ENCODE assay signal across 20 mouse cellular contexts in the genomic region with DNA sequence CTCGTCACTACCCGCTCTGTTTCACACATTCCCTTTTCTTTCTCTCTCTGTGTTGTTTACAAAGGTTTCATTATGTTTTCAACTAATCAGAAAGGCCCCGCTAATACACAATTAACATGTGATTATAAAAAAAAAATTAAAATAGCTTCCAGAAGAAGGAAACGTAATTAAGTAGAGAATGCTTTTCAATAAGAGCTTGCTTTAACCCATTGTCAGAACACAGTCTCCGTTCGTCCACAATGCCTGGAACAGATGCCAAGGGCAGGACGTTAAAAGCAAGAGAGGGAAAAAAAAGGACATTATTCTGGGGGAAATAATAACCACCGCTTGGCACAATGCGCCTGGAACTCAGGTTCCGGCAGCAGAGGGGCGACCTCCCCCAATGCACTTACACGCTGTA.
DNase-seq lines count a peak whose midpoint lies in the region; ATAC-seq lines count a peak whose summit lies in the region.
"Had no signal": no experiment of that assay in that cellular context is flagged by ENCODE, and none has a peak within 500 bp of the region (broad histone marks: within the 10 kb centered on the region; RNA-seq: fewer than 3 reads in every experiment).

No protein-coding gene starts in this region.

- WGBS in hindbrain, embryonic 10.5 days: 68% methylated on average over 12 of the region's 12 CpGs
- 33% methylated on average over 12 of the region's 12 CpGs for WGBS in hindbrain, embryonic 16.5 days
- WGBS in neural tube, embryonic 13.5 days: 39% methylated on average over 12 of the region's 12 CpGs
- 30% methylated on average over 12 of the region's 12 CpGs for WGBS in neural tube, embryonic 15.5 days
- WGBS in forebrain, embryonic 14.5 days: 5% methylated on average over 12 of the region's 12 CpGs
- 34% methylated on average over 12 of the region's 12 CpGs for WGBS in midbrain, embryonic 16.5 days

- H3K9ac ChIP-seq in hindbrain, embryonic 16.5 days (ENCODE audit: low read depth, low read length): no peak overlapping the region
- no peak overlapping the region for H3K9ac ChIP-seq in neural tube, embryonic 13.5 days
- H3K9ac ChIP-seq in neural tube, embryonic 15.5 days (replicated peaks): no peak overlapping the region
- peak overlapping the region; percentile 35; the same call in 1 of the 2 replicates for H3K9ac ChIP-seq in forebrain, embryonic 14.5 days (ENCODE audit: low read length)
- H3K9ac ChIP-seq in midbrain, embryonic 16.5 days (ENCODE audit: low read depth, low read length): no peak overlapping the region
- H3K9ac ChIP-seq: heart, embryonic 15.5 days; neural tube, embryonic 12.5 days had no signal

- peaks cover 75% of the 10 kb centered on the region for H3K4me1 ChIP-seq in hindbrain, embryonic 10.5 days (replicated peaks)
- peaks cover 55% of the 10 kb centered on the region for H3K4me1 ChIP-seq in hindbrain, embryonic 16.5 days (ENCODE audit: control insufficient read depth, insufficient read depth, low read depth, low read length)
- H3K4me1 ChIP-seq in neural tube, embryonic 13.5 days (replicated peaks): peaks cover 100% of the 10 kb centered on the region
- peaks cover 86% of the 10 kb centered on the region for H3K4me1 ChIP-seq in neural tube, embryonic 15.5 days
- peaks cover 92% of the 10 kb centered on the region for H3K4me1 ChIP-seq in forebrain, embryonic 14.5 days (ENCODE audit: control insufficient read depth, insufficient read depth, low read length)
- peaks cover 71% of the 10 kb centered on the region for H3K4me1 ChIP-seq in midbrain, embryonic 16.5 days (ENCODE audit: control insufficient read depth, insufficient read depth, low read length)

- H3K36me3 ChIP-seq in hindbrain, embryonic 10.5 days: no peaks in the 10 kb centered on the region
- H3K36me3 ChIP-seq in hindbrain, embryonic 16.5 days (ENCODE audit: control insufficient read depth, insufficient read depth, low read length): no peaks in the 10 kb centered on the region
- no peaks in the 10 kb centered on the region for H3K36me3 ChIP-seq in neural tube, embryonic 13.5 days
- no peaks in the 10 kb centered on the region for H3K36me3 ChIP-seq in neural tube, embryonic 15.5 days
- H3K36me3 ChIP-seq in forebrain, embryonic 14.5 days (ENCODE audit: control insufficient read depth, insufficient read depth, low read length): no peaks in the 10 kb centered on the region
- no peaks in the 10 kb centered on the region for H3K36me3 ChIP-seq in midbrain, embryonic 16.5 days (ENCODE audit: control insufficient read depth, insufficient read depth, low read length)
- H3K36me3 ChIP-seq: heart, embryonic 15.5 days; neural tube, embryonic 12.5 days had no signal

- H3K4me2 ChIP-seq in hindbrain, embryonic 16.5 days (ENCODE audit: low read length): no peak overlapping the region
- no peak overlapping the region for H3K4me2 ChIP-seq in neural tube, embryonic 13.5 days
- no peak overlapping the region for H3K4me2 ChIP-seq in neural tube, embryonic 15.5 days
- peak overlapping the region; percentile 36 for H3K4me2 ChIP-seq in forebrain, embryonic 14.5 days (ENCODE audit: low read length)
- H3K4me2 ChIP-seq in midbrain, embryonic 16.5 days (ENCODE audit: low read length): no peak overlapping the region
- H3K4me2 ChIP-seq: liver, embryonic 11.5 days; neural tube, embryonic 12.5 days had no signal

- no peak overlapping the region for H3K4me3 ChIP-seq in hindbrain, embryonic 10.5 days
- H3K4me3 ChIP-seq in hindbrain, embryonic 16.5 days (ENCODE audit: low read length): no peak overlapping the region
- no peak overlapping the region for H3K4me3 ChIP-seq in neural tube, embryonic 13.5 days
- no peak overlapping the region for H3K4me3 ChIP-seq in neural tube, embryonic 15.5 days (replicated peaks)
- no peak overlapping the region for H3K4me3 ChIP-seq in forebrain, embryonic 14.5 days (ENCODE audit: low read depth, low read length)
- no peak overlapping the region for H3K4me3 ChIP-seq in midbrain, embryonic 16.5 days (ENCODE audit: low read depth, low read length)
- H3K4me3 ChIP-seq: heart, embryonic 15.5 days; neural tube, embryonic 12.5 days had no signal

- peak overlapping the region; percentile 62 for H3K27ac ChIP-seq in hindbrain, embryonic 10.5 days
- no peak overlapping the region for H3K27ac ChIP-seq in hindbrain, embryonic 16.5 days (ENCODE audit: low read depth, low read length)
- H3K27ac ChIP-seq in neural tube, embryonic 13.5 days (replicated peaks): peak overlapping the region; percentile 47
- H3K27ac ChIP-seq in neural tube, embryonic 15.5 days (replicated peaks): no peak overlapping the region; the same call in 1 of the 2 replicates
- peak overlapping the region; percentile 83 for H3K27ac ChIP-seq in forebrain, embryonic 14.5 days (ENCODE audit: low read depth, low read length)
- peak overlapping the region; percentile 10 for H3K27ac ChIP-seq in midbrain, embryonic 16.5 days (ENCODE audit: low read length)
- H3K27ac ChIP-seq: neural tube, embryonic 12.5 days had no signal

- no peaks in the 10 kb centered on the region for H3K9me3 ChIP-seq in hindbrain, embryonic 10.5 days
- H3K9me3 ChIP-seq in hindbrain, embryonic 16.5 days (ENCODE audit: control insufficient read depth, low read length): no peaks in the 10 kb centered on the region
- no peaks in the 10 kb centered on the region for H3K9me3 ChIP-seq in neural tube, embryonic 13.5 days
- no peaks in the 10 kb centered on the region for H3K9me3 ChIP-seq in neural tube, embryonic 15.5 days (replicated peaks)
- no peaks in the 10 kb centered on the region for H3K9me3 ChIP-seq in forebrain, embryonic 14.5 days (replicated peaks; ENCODE audit: control insufficient read depth, low read length)
- H3K9me3 ChIP-seq in midbrain, embryonic 16.5 days (replicated peaks; ENCODE audit: control insufficient read depth, low read length, poor library complexity, severe bottlenecking): no peaks in the 10 kb centered on the region
- H3K9me3 ChIP-seq: heart, embryonic 15.5 days; neural tube, embryonic 12.5 days had no signal

- H3K27me3 ChIP-seq in hindbrain, embryonic 10.5 days (ENCODE audit: insufficient read depth, poor library complexity, severe bottlenecking): no peaks in the 10 kb centered on the region
- H3K27me3 ChIP-seq in hindbrain, embryonic 16.5 days (replicated peaks; ENCODE audit: control insufficient read depth, insufficient read depth, low read length): no peaks in the 10 kb centered on the region
- no peaks in the 10 kb centered on the region for H3K27me3 ChIP-seq in neural tube, embryonic 13.5 days
- H3K27me3 ChIP-seq in neural tube, embryonic 15.5 days (replicated peaks): no peaks in the 10 kb centered on the region
- H3K27me3 ChIP-seq in forebrain, embryonic 14.5 days (replicated peaks; ENCODE audit: control insufficient read depth, insufficient read depth, low read length): no peaks in the 10 kb centered on the region
- no peaks in the 10 kb centered on the region for H3K27me3 ChIP-seq in midbrain, embryonic 16.5 days (ENCODE audit: control insufficient read depth, insufficient read depth, low read depth, low read length)
- H3K27me3 ChIP-seq: CH12.LX; neural tube, embryonic 12.5 days had no signal

- no peak for DNase-seq in hindbrain, embryonic 10.5 days (ENCODE audit: low spot score)
- peak; percentile 58 for DNase-seq in forebrain, embryonic 14.5 days (ENCODE audit: low spot score)
- DNase-seq in adrenal gland, adult 2 months: no peak
- DNase-seq: adrenal gland, adult 8-10 months; cerebellum, adult 11 months; cerebellum, postnatal 25 days; heart, adult 11 months; kidney, adult 18-20 months; kidney, postnatal 25 days; lung, adult 2 months; lung, postnatal 4 days had no signal

- no peak for ATAC-seq in hindbrain, embryonic 16.5 days
- ATAC-seq in neural tube, embryonic 13.5 days (ENCODE audit: low read depth): no peak
- no peak for ATAC-seq in neural tube, embryonic 15.5 days (ENCODE audit: low FRiP score)
- ATAC-seq in forebrain, embryonic 14.5 days: no peak
- ATAC-seq in midbrain, embryonic 16.5 days: no peak
- ATAC-seq in megakaryocyte progenitor cell, adult 5-6 weeks (replicated peaks; ENCODE audit: poor library complexity): no peak

Comparison
In these comparisons a context has a peak if more than half of its experiments do, and no peak if none do; other contexts are left out.
1. H3K27ac ChIP-seq: peak in hindbrain, embryonic 10.5 days (single experiment), neural tube, embryonic 13.5 days (single experiment), forebrain, embryonic 14.5 days (single experiment) and midbrain, embryonic 16.5 days (single experiment); none in hindbrain, embryonic 16.5 days (single experiment) and neural tube, embryonic 15.5 days (single experiment).